Mouse (Mus musculus) CH12.LX (cell line): Measurements from ENCODE around the gene Dpf1.

Source experiments
- CTCF ChIP-seq, 2 experiments: IDR thresholded peaks in 1 of 2; conservative IDR thresholded peaks in 1 of 2; 2 replicates each; pipeline ENCODE4 v1.5.1; 2011 to 2012; ENCODE audit warnings: low read depth in 2 of 2, low read length in 2 of 2, improper control_type of control experiment in 1 of 2, inconsistent platforms in 1 of 2, mild to moderate bottlenecking in 1 of 2, moderate library complexity in 1 of 2
- E2F4 ChIP-seq: IDR thresholded peaks from 2 replicates; pipeline ENCODE4 v1.6.1; 2011; ENCODE audit warnings: low read depth, low read length, improper control_type of control experiment; ENCODE audit not compliant: insufficient replicate concordance
- EP300 ChIP-seq: IDR thresholded peaks from 2 replicates; pipeline ENCODE4 v1.6.1; 2011; ENCODE audit warnings: low read length, improper control_type of control experiment
- ETS1 ChIP-seq: conservative IDR thresholded peaks from 2 replicates; pipeline ENCODE4 v1.6.1; 2012; ENCODE audit warnings: low read depth, mild to moderate bottlenecking, inconsistent platforms, low read length, improper control_type of control experiment, moderate library complexity
- GABPA ChIP-seq: IDR thresholded peaks from 2 replicates; pipeline ENCODE4 v1.6.1; 2012; ENCODE audit warnings: low read depth, low read length, improper control_type of control experiment, inconsistent platforms; ENCODE audit not compliant: insufficient replicate concordance
- HCFC1 ChIP-seq: IDR thresholded peaks from 2 replicates; pipeline ENCODE4 v1.6.1; 2012; ENCODE audit warnings: low read depth, mild to moderate bottlenecking, inconsistent platforms, low read length, improper control_type of control experiment
- MAX ChIP-seq: IDR thresholded peaks from 2 replicates; pipeline ENCODE4 v1.6.1; 2011; ENCODE audit warnings: low read length, improper control_type of control experiment
- MEF2A ChIP-seq: IDR thresholded peaks from 2 replicates; pipeline ENCODE4 v1.6.1; 2014; ENCODE audit warnings: low read depth, mild to moderate bottlenecking, inconsistent platforms, low read length, improper control_type of control experiment, borderline replicate concordance
- NRF1 ChIP-seq: IDR thresholded peaks from 2 replicates; pipeline ENCODE4 v1.6.1; 2014; ENCODE audit warnings: low read depth, mild to moderate bottlenecking, inconsistent platforms, low read length, improper control_type of control experiment, moderate library complexity
- POLR2A ChIP-seq: IDR thresholded peaks from 2 replicates; pipeline ENCODE4 v1.6.1; 2011; ENCODE audit warnings: low read depth, mild to moderate bottlenecking, improper control_type of control experiment, low read length
- USF1 ChIP-seq: IDR thresholded peaks from 2 replicates; pipeline ENCODE4 v1.6.1; 2014; ENCODE audit warnings: low read depth, mild to moderate bottlenecking, inconsistent platforms, low read length, improper control_type of control experiment
- ZNF384 ChIP-seq: IDR thresholded peaks from 2 replicates; pipeline ENCODE4 v1.6.1; 2012; ENCODE audit warnings: low read depth, low read length, improper control_type of control experiment, inconsistent platforms

DNA sequence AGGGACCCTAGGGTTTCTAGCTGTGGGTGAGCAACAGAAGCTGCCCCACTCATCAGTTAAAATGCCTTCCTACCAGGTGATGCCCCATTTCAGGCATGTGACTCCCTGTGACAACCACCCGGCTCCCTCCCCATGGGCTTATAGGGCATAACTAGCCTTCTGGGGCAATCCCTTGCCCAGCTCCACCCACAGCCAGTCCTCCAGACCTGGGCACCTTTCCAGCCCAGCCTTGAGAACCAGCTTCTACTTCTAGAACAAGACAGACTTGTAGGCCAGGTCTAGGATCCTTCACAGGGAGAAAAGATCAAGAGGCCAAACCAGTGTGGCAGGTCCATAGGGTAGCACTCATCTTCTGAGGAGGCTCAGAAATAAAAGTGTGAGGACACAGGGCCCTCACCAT is 46.4 kb upstream of the Dpf1 start:
- TF ChIP-seq POLR2A, result no peak
- TF ChIP-seq MAX, result no peak
- TF ChIP-seq ETS1, result no peak
- no peak; the same call in 1 of the 2 replicates for TF ChIP-seq USF1
- TF ChIP-seq CTCF (conservative IDR thresholded peaks at IDR 0.05 in 1 of 2, IDR thresholded peaks at IDR 0.05 in 1 of 2; ENCODE audit: low read depth in 2 of 2, low read length in 2 of 2), result no peak
- no peak for TF ChIP-seq EP300
- no peak for TF ChIP-seq GABPA
- no peak for TF ChIP-seq NRF1
- TF ChIP-seq HCFC1, result no peak
- no peak for TF ChIP-seq ZNF384
- TF ChIP-seq E2F4, result no peak
- no peak for TF ChIP-seq MEF2A
